Mouse (Mus musculus): Measurements from ENCODE around the gene Setx.
"Not testable (repeated sequence)": the region's sequence is repeated elsewhere in the genome, so short reads cannot be mapped to it uniquely, and the experiment has no call there.

The Setx gene

DNA sequence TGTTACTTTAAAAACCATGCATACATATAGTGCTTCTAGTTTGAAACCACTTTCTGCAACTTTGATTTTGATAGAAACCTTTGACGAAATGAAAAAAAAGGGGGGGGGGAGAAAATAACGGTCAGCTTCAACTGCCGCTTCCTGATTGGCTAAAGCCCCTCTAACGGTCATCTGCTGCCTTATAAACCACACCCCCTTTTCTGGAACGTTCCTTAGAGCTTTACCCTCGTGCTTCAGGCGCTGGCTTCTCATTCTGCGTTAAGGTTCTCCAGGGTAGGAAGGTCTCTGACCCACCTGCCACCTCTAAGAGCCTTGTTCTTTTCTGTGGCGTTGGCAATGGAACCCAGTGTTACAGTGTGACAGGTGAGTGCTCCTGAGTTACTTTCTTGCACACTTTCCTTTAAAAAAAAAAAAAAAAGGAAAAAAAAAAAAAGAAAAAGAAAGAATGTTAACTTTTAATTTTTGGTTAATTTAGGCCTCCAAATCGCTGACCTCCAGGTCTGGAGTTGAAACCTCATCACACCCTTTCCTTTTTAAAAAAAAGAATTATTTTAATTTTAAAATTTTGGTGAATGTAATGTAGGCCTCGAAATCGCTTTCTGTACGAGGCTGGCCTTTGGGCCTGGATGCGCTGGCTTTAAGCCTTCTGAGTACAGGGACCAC lies at the start of gene Setx:
Gene Setx (plus strand): TSS at position 275 of the 663 bp plus-strand sequence.
- DNase-seq: no peak

DNA sequence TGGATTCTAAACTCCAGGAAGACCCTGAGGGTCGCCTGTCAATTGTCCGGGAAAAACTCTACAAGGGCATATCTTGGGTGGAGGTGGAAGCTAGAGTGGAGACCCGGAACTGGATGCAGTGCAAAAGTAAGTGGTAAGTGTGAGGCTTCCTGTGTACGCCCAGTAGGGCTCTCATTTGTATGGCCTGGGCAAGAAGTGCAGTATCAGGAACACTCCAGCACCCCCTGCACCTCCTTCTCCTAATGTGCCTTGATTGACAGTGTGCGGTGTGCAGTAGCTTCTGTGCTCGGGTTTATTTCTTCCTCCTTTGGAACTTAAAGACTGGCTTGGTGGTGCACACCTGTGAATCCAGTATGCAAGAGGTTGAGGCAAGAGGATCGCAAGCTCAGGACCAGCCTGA lies 49.3 kb upstream of the Setx start:
- DNase-seq: no peak

DNA sequence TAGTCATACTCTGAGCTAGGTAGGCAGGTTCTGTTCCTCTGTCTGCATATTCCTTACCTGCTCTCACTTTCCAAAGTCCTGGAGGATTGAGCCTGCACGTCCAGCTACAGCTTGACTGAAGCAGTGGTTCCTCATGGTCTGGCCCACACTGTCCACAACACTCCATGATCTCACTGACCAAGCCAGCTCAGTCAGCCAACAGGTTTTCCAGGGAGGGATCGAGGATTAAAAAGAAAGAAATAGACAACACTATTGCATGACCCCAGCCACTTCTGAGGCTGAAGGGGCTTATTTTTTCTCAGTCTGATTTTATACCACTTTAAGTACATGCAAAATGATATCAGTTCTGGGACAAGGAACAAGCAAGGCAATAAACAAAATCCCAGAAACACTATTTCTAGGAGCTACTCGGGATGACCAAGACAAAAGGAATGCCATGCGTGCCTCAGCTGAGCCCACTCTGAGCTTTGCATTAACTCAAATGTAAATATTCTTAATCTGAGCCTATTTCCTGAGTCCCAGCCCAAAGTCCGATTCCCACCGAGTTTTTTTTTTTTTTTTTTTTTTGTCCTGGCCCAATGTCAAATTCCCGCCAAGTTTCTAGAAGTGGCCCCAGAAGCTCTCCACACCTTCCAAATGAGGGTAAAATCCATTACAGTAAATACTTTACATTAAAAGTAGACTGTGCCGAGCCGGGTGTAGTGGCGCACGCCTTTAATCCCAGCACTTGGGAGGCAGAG lies 48.5 kb upstream of the Setx start:
- no peak for DNase-seq

- no peak for DNase-seq
Observed at GRCm38 (mm10) chr2:29076226-29076625, 47.8 kb upstream of the Setx start.

DNA sequence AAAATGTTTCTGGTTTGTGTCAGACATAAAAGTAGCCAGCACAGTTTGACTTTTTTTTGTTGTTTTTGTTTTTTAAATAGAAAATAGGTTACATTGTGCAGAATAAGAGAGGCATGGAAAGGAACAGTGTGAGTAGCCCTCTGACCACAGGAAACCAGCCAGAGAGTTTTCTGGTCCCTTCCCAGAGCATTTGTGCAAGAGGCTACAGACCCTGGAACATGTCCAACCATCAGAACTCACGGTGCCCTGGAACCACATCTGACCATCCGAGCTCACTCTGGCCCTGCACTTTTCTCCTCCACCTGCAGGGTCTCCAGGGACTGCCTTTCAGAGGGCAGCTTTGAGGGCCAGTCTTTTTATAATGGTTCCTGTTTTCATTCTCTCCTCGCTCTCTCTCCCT lies 42.0 kb upstream of the Setx start:
- DNase-seq: peak; percentile 28

- DNase-seq: no peak
Observed at GRCm38 (mm10) chr2:29086026-29086425, 38.0 kb upstream of the Setx start.

DNA sequence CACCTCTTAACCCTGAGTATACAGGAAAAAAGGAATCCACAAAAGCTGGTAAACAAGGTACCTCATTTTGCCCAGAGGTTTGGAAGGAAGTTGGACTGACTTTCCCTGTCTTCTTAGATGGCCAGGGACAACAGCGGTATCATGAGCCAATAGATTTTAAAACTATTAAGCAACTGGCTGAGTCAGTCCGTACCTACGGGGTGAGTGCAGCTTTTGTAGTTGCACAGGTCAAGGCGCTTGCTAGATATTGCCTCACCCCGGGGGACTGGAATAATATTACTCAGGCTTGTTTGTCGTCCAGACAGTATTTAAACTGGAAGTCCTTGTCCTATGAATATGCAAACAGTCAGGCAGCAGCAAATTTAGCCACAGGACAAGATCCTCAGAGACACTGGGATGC lies 34.7 kb upstream of the Setx start:
- DNase-seq: not testable (repeated sequence)

DNA sequence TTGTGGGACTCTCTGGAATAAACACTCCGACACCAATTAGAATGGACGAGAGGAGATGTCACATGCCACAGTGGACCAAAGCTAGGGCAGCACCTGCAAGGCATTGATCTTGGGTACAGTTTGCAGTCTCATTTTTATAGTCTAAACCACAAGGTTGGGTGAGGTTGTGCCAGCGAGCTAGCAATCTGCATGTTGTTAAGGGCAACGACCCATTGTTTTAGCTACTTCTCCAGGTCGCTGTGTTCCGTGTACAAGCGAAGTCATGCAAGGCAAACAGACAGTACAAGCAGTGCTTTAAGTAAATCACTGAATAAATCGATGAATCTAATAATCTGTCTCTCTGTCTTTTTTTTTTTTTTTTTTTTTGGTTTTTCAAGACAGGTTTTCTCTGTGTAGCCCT lies 28.3 kb upstream of the Setx start:
- DNase-seq: peak; percentile 2

DNA sequence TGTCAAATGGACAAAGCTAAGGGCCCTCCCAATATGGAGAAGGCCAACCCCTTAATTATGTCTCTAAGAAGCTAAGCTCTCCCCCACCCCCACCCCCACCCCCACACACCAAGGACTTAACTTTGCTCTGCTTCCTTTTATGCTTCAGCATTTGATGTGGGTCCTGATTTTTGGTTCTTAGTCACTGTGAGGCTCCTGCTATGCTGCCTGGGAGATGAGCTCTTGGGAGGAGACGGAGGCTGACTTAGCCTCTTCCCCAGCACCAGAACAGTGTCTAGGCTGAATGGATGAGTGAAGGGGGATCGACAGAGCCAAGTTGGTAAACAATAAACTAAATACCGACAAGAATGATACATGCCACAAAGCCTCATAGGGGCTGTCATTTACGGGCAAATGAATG lies 27.2 kb upstream of the Setx start:
- DNase-seq: no peak

GRCm38 (mm10) chr2:29097465-29097864 lies 26.5 kb upstream of the Setx start:
- peak; percentile 9 for DNase-seq

DNA sequence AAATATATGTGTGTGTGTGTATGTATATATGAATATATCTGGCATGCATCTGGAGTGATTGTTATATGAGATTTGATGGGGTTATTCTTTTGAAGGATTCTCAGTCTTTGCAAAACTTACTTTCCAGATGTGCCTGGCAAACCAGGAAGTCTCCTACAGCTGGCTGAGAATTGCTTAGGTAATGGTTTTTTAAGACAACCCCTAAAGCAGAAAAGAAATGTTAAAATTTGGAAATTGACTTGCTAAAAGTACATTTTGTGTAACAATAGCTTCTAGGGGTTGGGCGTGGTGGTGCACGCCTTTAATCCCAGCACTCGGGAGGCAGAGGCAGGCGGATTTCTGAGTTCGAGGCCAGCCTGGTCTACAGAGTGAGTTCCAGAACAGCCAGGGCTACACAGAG lies 26.0 kb upstream of the Setx start:
- DNase-seq: not testable (repeated sequence)

GRCm38 (mm10) chr2:29098786-29099185 lies 25.2 kb upstream of the Setx start:
- DNase-seq: no peak

DNA sequence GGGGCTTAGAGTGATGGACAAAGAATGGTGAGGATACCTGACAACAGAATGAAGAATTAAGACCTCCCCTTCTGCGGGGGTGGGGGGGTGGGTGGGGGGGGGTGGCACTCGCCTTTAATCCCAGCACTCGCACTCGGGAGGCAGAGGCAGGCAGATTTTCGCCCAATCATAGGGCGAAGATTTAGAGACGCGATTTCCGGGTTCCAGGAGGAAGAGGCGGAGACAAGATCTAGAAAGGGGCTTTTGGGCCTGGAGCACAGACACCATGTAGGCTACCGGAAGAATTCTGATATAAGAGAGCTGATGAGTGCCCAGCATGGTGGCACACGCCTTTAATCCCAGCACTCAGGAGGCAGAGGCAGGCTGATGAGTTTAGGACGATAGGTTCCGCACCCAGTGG lies 24.3 kb upstream of the Setx start:
- DNase-seq: no peak

DNA sequence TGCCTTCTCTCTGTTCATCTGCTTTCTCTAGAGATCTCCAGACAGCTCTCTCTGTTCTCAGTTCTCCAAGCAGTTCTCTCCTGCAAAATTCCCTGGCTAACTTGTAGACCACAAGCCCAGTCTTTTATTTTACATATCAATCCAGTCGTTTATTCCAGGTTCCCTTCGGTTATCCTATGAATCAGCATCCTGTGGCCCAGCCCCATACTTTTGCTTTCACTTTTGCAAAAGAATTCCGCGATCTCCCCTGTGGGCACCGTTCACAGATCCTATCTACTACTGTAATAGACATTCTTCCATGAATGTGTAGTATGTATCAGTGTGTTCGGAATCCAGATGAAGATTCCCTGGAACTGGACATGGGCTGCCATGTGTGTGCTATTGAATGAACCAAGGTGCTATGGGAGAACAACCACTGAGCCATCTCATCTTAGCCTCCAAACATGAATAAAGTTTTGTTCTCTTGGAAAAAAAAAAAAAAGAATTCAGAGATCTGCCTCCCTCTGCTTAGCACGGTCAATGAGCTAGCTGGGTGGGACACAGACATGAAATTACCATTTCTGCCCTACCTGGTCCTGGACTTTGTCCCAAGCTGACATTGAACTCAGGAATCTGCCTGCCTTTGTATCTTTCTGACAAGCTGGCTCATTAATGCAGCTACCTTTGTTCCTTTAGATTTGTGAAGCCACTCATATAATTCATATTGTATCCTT lies 23.0 kb upstream of the Setx start:
- DNase-seq: peak; percentile 20

GRCm38 (mm10) chr2:29102416-29103377 lies 21.3 kb upstream of the Setx start:
- DNase-seq: not testable (repeated sequence)

DNA sequence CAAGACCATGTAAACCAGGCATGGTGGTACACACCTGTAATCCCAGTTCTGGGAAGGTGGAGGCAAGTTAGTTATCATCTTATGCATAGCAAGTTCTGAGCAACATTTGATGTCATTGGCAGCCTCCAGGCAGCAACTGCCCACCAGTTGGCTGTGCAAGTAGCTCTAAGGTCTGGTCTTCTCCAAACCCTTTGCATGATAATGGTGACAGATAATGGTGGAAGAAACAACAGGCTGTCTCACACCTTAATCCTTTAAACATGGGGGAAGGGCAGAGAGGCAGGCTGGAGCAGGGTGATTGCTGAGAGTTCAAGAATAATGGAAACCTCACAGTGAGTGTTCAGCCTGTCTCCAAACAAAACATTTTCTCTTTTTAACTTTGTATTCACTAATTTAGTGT lies 3.0 kb upstream of the Setx start:
- no peak for DNase-seq

DNA sequence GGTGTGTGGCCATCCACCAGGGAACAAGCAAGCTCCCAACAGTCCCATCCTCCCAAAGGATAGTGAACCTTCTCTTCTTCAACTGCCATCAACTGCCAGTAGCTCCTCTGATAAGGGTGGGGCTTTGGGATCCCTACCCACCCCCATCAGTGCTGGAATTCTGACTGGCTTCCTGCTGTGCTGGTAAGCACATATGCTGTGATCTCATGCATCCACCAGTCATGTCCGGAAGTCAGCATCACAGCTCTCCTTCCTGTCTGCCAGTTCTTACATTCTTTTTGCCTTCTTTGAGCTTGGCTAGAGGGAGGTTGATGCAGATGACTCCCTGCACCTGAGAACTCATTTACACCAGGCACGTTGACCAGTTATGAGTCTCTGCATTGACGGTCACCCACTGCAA lies 1.5 kb upstream of the Setx start:
- DNase-seq: no peak

- DNase-seq: no peak
Observed at GRCm38 (mm10) chr2:29124571-29124935, 572 bp downstream of the Setx start.

- DNase-seq: peak; percentile 100
Observed at GRCm38 (mm10) chr2:29124936-29125701, 1.1 kb downstream of the Setx start.

DNA sequence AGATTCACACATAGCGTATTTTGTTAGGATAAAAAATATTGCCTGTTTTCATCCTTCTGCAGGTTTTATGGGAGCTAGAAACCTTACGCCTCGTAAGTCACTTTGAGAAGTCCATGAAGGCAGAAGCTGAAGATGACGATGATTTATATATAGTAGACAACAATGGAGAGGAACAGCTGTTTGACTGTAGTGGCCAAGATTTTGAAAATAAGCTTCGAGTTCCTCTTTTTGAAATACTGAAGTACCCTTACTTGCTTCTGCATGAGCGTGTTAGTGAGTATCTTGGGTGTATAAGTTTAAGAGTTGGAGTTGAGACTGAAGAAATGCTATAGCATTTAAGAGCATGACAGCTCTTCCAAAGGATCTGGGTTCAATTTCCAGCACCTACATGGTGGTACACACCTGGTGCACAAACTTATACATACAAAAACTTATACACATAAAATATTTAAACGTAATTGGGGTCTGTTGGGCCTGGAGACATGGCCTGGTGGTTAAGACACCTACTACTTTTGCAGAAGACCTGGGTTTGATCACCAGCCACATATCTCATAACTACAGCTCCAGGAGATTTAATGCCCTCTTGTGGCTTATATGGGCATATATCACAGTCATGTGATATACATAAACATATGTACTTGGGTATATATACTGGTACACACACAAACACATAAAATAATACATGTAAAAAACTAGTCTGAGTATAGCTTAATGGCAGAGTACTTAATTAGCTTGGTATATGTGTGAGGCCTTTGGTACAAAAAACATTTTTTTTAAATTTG lies 6.3 kb downstream of the Setx start:
- DNase-seq: no peak

- DNase-seq: no peak
Observed at GRCm38 (mm10) chr2:29135161-29135560, 11.2 kb downstream of the Setx start.
